Mouse (Mus musculus): ENCODE data around the gene Odaph. TPM values are rescaled to one million over a fixed set of nuclear protein-coding genes. Genes with fewer than 3 reads are reported as not detected.

Odaph gene
- polyA plus RNA-seq, 1 experiment from 2014 or later = not detected

- H3K4me1 ChIP-seq = no peaks in the 10 kb centered on the region
- H3K27me3 ChIP-seq (ENCODE audit: low read depth, poor library complexity, severe bottlenecking) = no peaks in the 10 kb centered on the region
- DNase-seq (ENCODE audit: low spot score) = no peak
- H3K36me3 ChIP-seq = peaks cover 4% of the 10 kb centered on the region; the same call in 1 of the 2 replicates
- H3K9me3 ChIP-seq (replicated peaks) = no peaks in the 10 kb centered on the region
- no peak overlapping the region for H3K27ac ChIP-seq (replicated peaks)
- WGBS = 94% methylated on average over 3 of the region's 3 CpGs
- no peak overlapping the region for H3K4me3 ChIP-seq
Observed at GRCm38 (mm10) chr5:91972046-91972445, 15.2 kb upstream of the Odaph start.

- no peak overlapping the region for H3K4me3 ChIP-seq
- no peak for DNase-seq (ENCODE audit: low spot score)
- no peaks in the 10 kb centered on the region for H3K27me3 ChIP-seq (ENCODE audit: low read depth, poor library complexity, severe bottlenecking)
- H3K9me3 ChIP-seq (replicated peaks) = no peaks in the 10 kb centered on the region
- no peaks in the 10 kb centered on the region for H3K4me1 ChIP-seq
- 90% methylated on average over 7 of the region's 7 CpGs for WGBS
- H3K36me3 ChIP-seq = peaks cover 4% of the 10 kb centered on the region; the same call in 1 of the 2 replicates
- no peak overlapping the region for H3K27ac ChIP-seq (replicated peaks)
Observed at GRCm38 (mm10) chr5:91974002-91974401, 13.3 kb upstream of the Odaph start.

DNA sequence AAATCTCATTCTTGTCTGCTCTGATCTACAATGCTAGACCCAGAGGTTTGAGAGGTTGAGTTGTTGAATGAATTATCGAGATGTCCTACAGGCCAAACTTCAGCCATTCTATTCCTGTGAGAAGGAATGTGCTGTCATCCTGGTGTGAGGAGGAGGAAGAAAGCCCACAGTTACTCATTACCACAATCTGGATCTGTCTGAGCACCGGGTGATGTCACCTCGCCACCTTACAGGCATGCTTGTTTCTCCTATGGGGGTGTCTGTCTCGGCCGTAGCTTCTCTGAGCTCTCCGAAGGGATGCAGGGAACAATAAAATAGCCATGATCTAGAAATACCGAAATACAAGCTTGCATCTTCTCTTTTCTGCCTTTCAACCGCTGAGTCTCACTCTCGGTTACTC is 11.5 kb upstream of the Odaph start:
- 95% methylated on average over 9 of the region's 9 CpGs for WGBS
- DNase-seq (ENCODE audit: low spot score) = no peak

GRCm38 (mm10) chr5:91976566-91977396 is 10.5 kb upstream of the Odaph start:
- Histone ChIP-seq H3K27me3 (ENCODE audit: low read depth, poor library complexity, severe bottlenecking) (no peaks in the 10 kb centered on the region), H3K36me3 (no peaks in the 10 kb centered on the region), H3K27ac (replicated peaks) (no peak overlapping the region), H3K4me3 (no peak overlapping the region), H3K4me1 (no peaks in the 10 kb centered on the region), H3K9me3 (replicated peaks) (no peaks in the 10 kb centered on the region)
- WGBS = 75% methylated on average over 10 of the region's 10 CpGs
- DNase-seq (ENCODE audit: low spot score) = no peak

More for the DNA sequence above, 11.5 kb upstream of the Odaph start:
- H3K27ac ChIP-seq (replicated peaks) = no peak overlapping the region
- H3K36me3 ChIP-seq = no peaks in the 10 kb centered on the region
- no peaks in the 10 kb centered on the region for H3K9me3 ChIP-seq (replicated peaks)
- no peak overlapping the region for H3K4me3 ChIP-seq
- H3K27me3 ChIP-seq (ENCODE audit: low read depth, poor library complexity, severe bottlenecking) = no peaks in the 10 kb centered on the region
- H3K4me1 ChIP-seq = no peaks in the 10 kb centered on the region

GRCm38 (mm10) chr5:91977397-91977770 is 9.9 kb upstream of the Odaph start:
- WGBS = 83% methylated on average over 2 of the region's 2 CpGs
- H3K36me3 ChIP-seq = no peaks in the 10 kb centered on the region
- no peaks in the 10 kb centered on the region for H3K9me3 ChIP-seq (replicated peaks)
- no peak overlapping the region for H3K4me3 ChIP-seq
- no peaks in the 10 kb centered on the region for H3K4me1 ChIP-seq
- DNase-seq (ENCODE audit: low spot score) = no peak
- H3K27ac ChIP-seq (replicated peaks) = no peak overlapping the region
- no peaks in the 10 kb centered on the region for H3K27me3 ChIP-seq (ENCODE audit: low read depth, poor library complexity, severe bottlenecking)

GRCm38 (mm10) chr5:91981176-91981840 is 6.0 kb upstream of the Odaph start:
- H3K4me3 ChIP-seq = no peak overlapping the region
- no peak overlapping the region for H3K27ac ChIP-seq (replicated peaks)
- 95% methylated on average over 11 of the region's 11 CpGs for WGBS
- no peaks in the 10 kb centered on the region for H3K27me3 ChIP-seq (ENCODE audit: low read depth, poor library complexity, severe bottlenecking)
- no peaks in the 10 kb centered on the region for H3K36me3 ChIP-seq
- no peaks in the 10 kb centered on the region for H3K9me3 ChIP-seq (replicated peaks)
- DNase-seq (ENCODE audit: low spot score) = no peak
- H3K4me1 ChIP-seq = no peaks in the 10 kb centered on the region

DNA sequence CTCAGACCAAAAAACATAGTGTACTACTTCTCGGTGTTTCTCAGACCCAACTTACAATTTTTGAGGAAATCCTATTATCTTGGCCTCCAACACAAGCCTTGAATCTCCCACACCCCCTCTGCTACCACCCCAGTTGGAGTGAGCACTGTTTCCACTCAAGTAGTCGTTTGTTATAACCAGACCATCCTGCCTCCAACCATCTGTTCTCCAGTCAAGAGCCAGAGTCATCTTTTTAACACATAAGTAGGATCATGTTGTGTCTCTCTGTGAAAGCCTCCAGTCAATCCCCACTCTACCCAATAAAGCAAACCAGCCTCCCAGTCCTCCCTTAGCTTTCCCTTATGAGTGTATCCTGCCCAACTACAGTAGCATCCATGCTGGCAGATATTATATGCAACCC is 3.8 kb upstream of the Odaph start:
- Histone ChIP-seq H3K4me1 (no peaks in the 10 kb centered on the region), H3K9me3 (replicated peaks) (no peaks in the 10 kb centered on the region), H3K27me3 (ENCODE audit: low read depth, poor library complexity, severe bottlenecking) (no peaks in the 10 kb centered on the region), H3K4me3 (no peak overlapping the region), H3K36me3 (no peaks in the 10 kb centered on the region), H3K27ac (replicated peaks) (no peak overlapping the region)
- DNase-seq (ENCODE audit: low spot score) = no peak
- 77% methylated on average over 2 of the region's 2 CpGs for WGBS

DNA sequence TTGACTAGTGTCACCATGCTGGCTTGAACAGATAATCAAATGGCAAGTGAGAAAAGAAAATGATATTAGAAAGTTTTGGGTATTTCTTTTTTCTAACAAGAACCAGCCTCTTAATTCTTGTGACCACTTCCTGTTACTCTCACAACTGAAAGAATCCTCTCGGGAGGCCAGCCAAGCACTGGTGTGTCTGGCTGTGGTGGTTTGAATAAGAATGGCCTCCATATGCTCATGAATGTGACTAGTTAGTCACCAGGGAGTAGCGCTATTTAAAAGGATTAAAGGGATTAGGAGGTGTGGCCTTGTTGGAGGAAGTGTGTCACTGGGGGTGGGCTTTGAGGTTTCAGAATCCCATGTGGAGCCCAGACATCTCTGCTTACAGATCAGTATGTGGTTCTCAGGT is 1.6 kb upstream of the Odaph start:
- Histone ChIP-seq H3K27me3 (ENCODE audit: low read depth, poor library complexity, severe bottlenecking) (no peaks in the 10 kb centered on the region), H3K4me1 (no peaks in the 10 kb centered on the region), H3K4me3 (no peak overlapping the region), H3K27ac (replicated peaks) (no peak overlapping the region), H3K9me3 (replicated peaks) (no peaks in the 10 kb centered on the region), H3K36me3 (no peaks in the 10 kb centered on the region)
- WGBS = 46% methylated on average over 2 of the region's 2 CpGs
- DNase-seq (ENCODE audit: low spot score) = no peak

GRCm38 (mm10) chr5:91987799-91988198 is 524 bp downstream of the Odaph start:
- 93% methylated on average over 2 of the region's 2 CpGs for WGBS
- Histone ChIP-seq H3K27me3 (ENCODE audit: low read depth, poor library complexity, severe bottlenecking) (no peaks in the 10 kb centered on the region), H3K27ac (replicated peaks) (no peak overlapping the region), H3K36me3 (no peaks in the 10 kb centered on the region), H3K4me1 (no peaks in the 10 kb centered on the region), H3K4me3 (no peak overlapping the region), H3K9me3 (replicated peaks) (no peaks in the 10 kb centered on the region)
- no peak for DNase-seq (ENCODE audit: low spot score)

DNA sequence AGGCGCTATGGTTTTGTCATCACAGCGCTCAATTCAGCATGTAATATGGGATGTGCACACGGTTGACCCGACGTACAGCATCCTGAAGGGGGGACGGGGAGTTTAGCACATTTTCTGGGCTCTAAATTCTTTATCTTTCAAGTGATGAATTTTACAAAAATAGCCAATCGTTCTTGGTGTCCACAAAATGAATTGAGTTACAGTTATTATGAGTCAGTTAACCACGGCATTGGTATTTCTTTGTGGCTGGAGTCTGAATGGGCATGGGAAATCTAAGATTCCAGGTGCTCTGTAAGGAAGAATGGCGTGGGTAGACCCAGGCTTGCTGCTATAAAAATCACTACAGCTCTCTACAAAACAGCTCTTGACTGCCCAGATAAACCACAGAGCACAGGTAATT is 2.0 kb downstream of the Odaph start:
- H3K9me3 ChIP-seq (replicated peaks) = no peaks in the 10 kb centered on the region
- DNase-seq (ENCODE audit: low spot score) = no peak
- H3K27ac ChIP-seq (replicated peaks) = no peak overlapping the region
- no peaks in the 10 kb centered on the region for H3K27me3 ChIP-seq (ENCODE audit: low read depth, poor library complexity, severe bottlenecking)
- H3K36me3 ChIP-seq = no peaks in the 10 kb centered on the region
- H3K4me1 ChIP-seq = no peaks in the 10 kb centered on the region
- no peak overlapping the region for H3K4me3 ChIP-seq
- WGBS = 91% methylated on average over 9 of the region's 9 CpGs

- WGBS = 88% methylated on average over 6 of the region's 6 CpGs
- H3K4me1 ChIP-seq = 0 out of 2 replicates have a peak, but pooled peaks cover 2% of the 10 kb centered on the region
- no peak for DNase-seq (ENCODE audit: low spot score)
- H3K27ac ChIP-seq (replicated peaks) = no peak overlapping the region
- H3K4me3 ChIP-seq = no peak overlapping the region
- H3K9me3 ChIP-seq (replicated peaks) = no peaks in the 10 kb centered on the region
- no peaks in the 10 kb centered on the region for H3K36me3 ChIP-seq
- H3K27me3 ChIP-seq (ENCODE audit: low read depth, poor library complexity, severe bottlenecking) = no peaks in the 10 kb centered on the region
Observed at GRCm38 (mm10) chr5:91991191-91991937, 4.1 kb downstream of the Odaph start.

- 87% methylated on average over 2 of the region's 2 CpGs for WGBS
- H3K36me3 ChIP-seq = no peaks in the 10 kb centered on the region
- DNase-seq (ENCODE audit: low spot score) = no peak
- H3K9me3 ChIP-seq (replicated peaks) = no peaks in the 10 kb centered on the region
- 0 out of 2 replicates have a peak, but pooled peaks cover 2% of the 10 kb centered on the region for H3K4me1 ChIP-seq
- H3K27ac ChIP-seq (replicated peaks) = no peak overlapping the region
- no peak overlapping the region for H3K4me3 ChIP-seq
- no peaks in the 10 kb centered on the region for H3K27me3 ChIP-seq (ENCODE audit: low read depth, poor library complexity, severe bottlenecking)
Observed at GRCm38 (mm10) chr5:91993061-91993460, 5.8 kb downstream of the Odaph start.
